17 mouse cellular contexts compared by ENCODE assay signal in the genomic region with DNA sequence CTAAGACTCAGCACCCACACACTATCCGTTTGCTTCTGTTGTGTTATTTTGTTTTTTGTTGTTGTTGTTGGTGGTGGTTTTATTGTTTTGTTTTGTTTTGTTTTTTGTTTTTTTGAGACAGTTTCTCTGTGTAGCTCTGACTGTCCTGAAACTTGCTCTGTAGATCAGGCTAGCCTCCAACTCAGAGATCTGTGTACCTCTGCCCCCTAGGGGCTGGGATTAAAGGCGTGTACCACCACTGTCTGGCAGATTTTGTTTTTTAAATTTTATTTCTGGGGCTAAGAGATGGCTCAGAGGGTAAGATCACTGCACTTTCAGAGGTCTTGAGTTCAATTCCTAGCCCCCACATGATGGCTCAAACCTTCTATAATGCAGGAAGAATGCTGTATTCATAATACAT. TPM values are rescaled to one million over a fixed set of nuclear protein-coding genes. Genes with fewer than 3 reads are reported as not detected.
A peak's percentile ranks its signal among the peaks of the same experiment; 100 is the strongest.
DNase-seq lines count a peak whose midpoint lies in the region; ATAC-seq and TF ChIP-seq lines count a peak whose summit lies in the region.
"Had no signal": no experiment of that assay in that cellular context is flagged by ENCODE, and none has a peak within 500 bp of the region (broad histone marks: within the 10 kb centered on the region; RNA-seq: fewer than 3 reads in every experiment).

No protein-coding gene starts in this region.

- DNase-seq in CH12.LX (ENCODE audit: extremely low read depth), result peak; percentile 34
- peak; percentile 66 for DNase-seq in induced T-regulatory cell, adult 2 months (ENCODE audit: low read depth)
- no peak for DNase-seq in liver, postnatal 0 days
- no peak for DNase-seq in cerebellum, postnatal 10 days

- no peak overlapping the region for H3K27ac ChIP-seq in CH12.LX (ENCODE audit: insufficient read depth, low read depth)
- peak overlapping the region; percentile 51; the same call in 1 of the 2 replicates for H3K27ac ChIP-seq in liver, postnatal 0 days (ENCODE audit: low read depth)
- no peak overlapping the region for H3K27ac ChIP-seq in forebrain, embryonic 12.5 days
- H3K27ac ChIP-seq: embryonic facial prominence, embryonic 13.5 days; limb, embryonic 15.5 days; midbrain, embryonic 12.5 days; neural tube, embryonic 13.5 days had no signal

- WGBS in liver, postnatal 0 days (ENCODE audit: insufficient replicate concordance), result 72% methylated on average over 2 of the region's 2 CpGs
- WGBS in forebrain, embryonic 12.5 days, result 74% methylated on average over 2 of the region's 2 CpGs

- peak overlapping the region; percentile 28 for H3K4me3 ChIP-seq in erythroblast, embryonic 14.5 days (replicated peaks)
- H3K4me3 ChIP-seq in CH12.LX (replicated peaks in 1 of 3; ENCODE audit: low read depth in 2 of 3, low read length in 2 of 3, poor library complexity in 1 of 3), result no peak overlapping the region
- no peak overlapping the region for H3K4me3 ChIP-seq in liver, postnatal 0 days (ENCODE audit: low read depth, low read length)
- no peak overlapping the region for H3K4me3 ChIP-seq in forebrain, embryonic 12.5 days (replicated peaks)
- H3K4me3 ChIP-seq: embryonic facial prominence, embryonic 13.5 days; limb, embryonic 15.5 days; midbrain, embryonic 12.5 days; neural tube, embryonic 13.5 days had no signal

- no peak for TF ChIP-seq RAD21 in CH12.LX (IDR thresholded peaks at IDR 0.05; ENCODE audit: low read depth, low read length)

- H3K4me1 ChIP-seq in erythroblast, embryonic 14.5 days (ENCODE audit: control insufficient read depth), result peaks cover 51% of the 10 kb centered on the region
- peaks cover 6% of the 10 kb centered on the region in 2 experiments for H3K4me1 ChIP-seq in CH12.LX (ENCODE audit: control insufficient read depth in 1 of 2, insufficient read depth in 2 of 2)
- peaks cover 5% of the 10 kb centered on the region; the same call in 1 of the 2 replicates for H3K4me1 ChIP-seq in liver, postnatal 0 days (ENCODE audit: insufficient read depth)
- H3K4me1 ChIP-seq in forebrain, embryonic 12.5 days, result peaks cover 4% of the 10 kb centered on the region; the same call in 1 of the 2 replicates
- H3K4me1 ChIP-seq: embryonic facial prominence, embryonic 13.5 days; limb, embryonic 15.5 days; midbrain, embryonic 12.5 days; neural tube, embryonic 13.5 days had no signal

- TF ChIP-seq POLR2A in CH12.LX (IDR thresholded peaks at IDR 0.05; ENCODE audit: low read depth, low read length), result no peak

- no peak overlapping the region for H3K4me2 ChIP-seq in CH12.LX (ENCODE audit: insufficient read depth, low read depth, poor library complexity, severe bottlenecking)
- 0 out of 2 replicates have a peak overlapping the region, but pooled peaks have one; percentile 37 for H3K4me2 ChIP-seq in liver, postnatal 0 days (ENCODE audit: low read depth, low read length)
- no peak overlapping the region for H3K4me2 ChIP-seq in forebrain, embryonic 12.5 days
- H3K4me2 ChIP-seq: embryonic facial prominence, embryonic 13.5 days; limb, embryonic 15.5 days; midbrain, embryonic 12.5 days; neural tube, embryonic 13.5 days had no signal

- no peaks in the 10 kb centered on the region for H3K9me3 ChIP-seq in erythroblast, embryonic 14.5 days (ENCODE audit: control insufficient read depth, low read length)
- H3K9me3 ChIP-seq in CH12.LX (replicated peaks; ENCODE audit: low read length), result no peaks in the 10 kb centered on the region
- no peaks in the 10 kb centered on the region for H3K9me3 ChIP-seq in liver, postnatal 0 days (ENCODE audit: low read length)
- H3K9me3 ChIP-seq in forebrain, embryonic 12.5 days, result 0 out of 2 replicates have a peak, but pooled peaks cover 3% of the 10 kb centered on the region
- H3K9me3 ChIP-seq: embryonic facial prominence, embryonic 13.5 days; limb, embryonic 15.5 days; midbrain, embryonic 12.5 days; neural tube, embryonic 13.5 days had no signal

- dilution Hi-C loops in CH12.LX (cut with MboI; ENCODE audit: extremely low pct_ligation_motif_present, extremely low pct_unique_long_range_greater_than_20kb, low sequenced_read_pairs), result no loop called here

- no peaks in the 10 kb centered on the region for H3K36me3 ChIP-seq in erythroblast, embryonic 14.5 days (ENCODE audit: control insufficient read depth)
- H3K36me3 ChIP-seq in CH12.LX (replicated peaks in 1 of 2; ENCODE audit: control insufficient read depth in 1 of 2, insufficient read depth in 1 of 2, low read length in 1 of 2), result no peaks in the 10 kb centered on the region
- H3K36me3 ChIP-seq in liver, postnatal 0 days (replicated peaks; ENCODE audit: insufficient read depth, low read length), result no peaks in the 10 kb centered on the region
- H3K36me3 ChIP-seq in forebrain, embryonic 12.5 days (replicated peaks), result no peaks in the 10 kb centered on the region
- H3K36me3 ChIP-seq: embryonic facial prominence, embryonic 13.5 days; limb, embryonic 15.5 days; midbrain, embryonic 12.5 days; neural tube, embryonic 13.5 days had no signal

- H3K9ac ChIP-seq in CH12.LX (ENCODE audit: insufficient read depth, low read depth), result no peak overlapping the region
- no peak overlapping the region for H3K9ac ChIP-seq in liver, postnatal 0 days (replicated peaks)
- H3K9ac ChIP-seq in forebrain, embryonic 12.5 days, result no peak overlapping the region
- H3K9ac ChIP-seq: embryonic facial prominence, embryonic 13.5 days; limb, embryonic 15.5 days; midbrain, embryonic 12.5 days; neural tube, embryonic 13.5 days had no signal

- in situ Hi-C loops in CH12.LX (cut with MboI; ENCODE audit: low pct_ligation_motif_present, low pct_unique_long_range_greater_than_20kb, low sequenced_read_pairs), result no loop called here

- peaks cover 8% of the 10 kb centered on the region for H3K27me3 ChIP-seq in erythroblast, embryonic 14.5 days (ENCODE audit: control insufficient read depth)
- H3K27me3 ChIP-seq in CH12.LX (replicated peaks), result peaks cover 43% of the 10 kb centered on the region
- no peaks in the 10 kb centered on the region for H3K27me3 ChIP-seq in liver, postnatal 0 days (ENCODE audit: insufficient read depth, low read length)
- peaks cover 17% of the 10 kb centered on the region for H3K27me3 ChIP-seq in forebrain, embryonic 12.5 days
- H3K27me3 ChIP-seq: embryonic facial prominence, embryonic 13.5 days; neural tube, embryonic 13.5 days had no signal

- peak in 1 of 2 experiments; percentile 38; a peak in 2 of 4 replicates for TF ChIP-seq CTCF in CH12.LX (conservative IDR thresholded peaks at IDR 0.05 in 1 of 2, IDR thresholded peaks at IDR 0.05 in 1 of 2; ENCODE audit: low read depth in 2 of 2, low read length in 2 of 2)
- TF ChIP-seq CTCF in liver, postnatal 0 days (IDR thresholded peaks at IDR 0.05; ENCODE audit: low read depth), result no peak; the same call in 1 of the 2 replicates

- TF ChIP-seq EP300 in CH12.LX (IDR thresholded peaks at IDR 0.05; ENCODE audit: low read length), result no peak
- no peak for TF ChIP-seq EP300 in liver, postnatal 0 days (IDR thresholded peaks at IDR 0.05; ENCODE audit: low read depth)

- H3K79me2 ChIP-seq in CH12.LX (replicated peaks; ENCODE audit: control insufficient read depth, extremely low read depth, insufficient read depth, poor library complexity, severe bottlenecking), result no peaks in the 10 kb centered on the region

- ATAC-seq in erythroblast, adult 5-6 weeks (replicated peaks; ENCODE audit: low FRiP score, poor library complexity, severe bottlenecking), result no peak
- no peak for ATAC-seq in liver, postnatal 0 days
- ATAC-seq in activated CD4-positive, CD25-positive, alpha-beta regulatory T cell, adult 4 months, result no peak
- no peak for ATAC-seq in forebrain, embryonic 12.5 days (ENCODE audit: low FRiP score)
- ATAC-seq: hindbrain, embryonic 16.5 days had no signal

RNA-seq across cellular contexts. Expression of gene Tmprss9, which starts 9.3 kb away (rescaled TPM):
- 0.02 and 0.03 TPM in 2 replicates for polyA plus RNA-seq in erythroblast, embryonic 14.5 days (2012)
- not detected in 2 replicates for total RNA-seq in erythroblast, adult 5-6 weeks (2015; ENCODE audit: low replicate concordance)
- 0.17 TPM in 1 of 2 replicates, not detected in the other for total RNA-seq in erythroblast, adult 5-6 weeks (2017; ENCODE audit: low replicate concordance)
- total RNA-seq in CH12.LX (2012; rRNA removed), result 0.04 TPM in 1 of 2 replicates, not detected in the other
- total RNA-seq in CH12.LX (2014; rRNA removed), result not detected in 2 replicates
- 0.07 TPM in 1 of 2 replicates, not detected in the other for polyA plus RNA-seq in CH12.LX (2012; ENCODE audit: insufficient read length, low read depth)
- 0.12 TPM in 2 replicates for polyA plus RNA-seq in liver, postnatal 0 days (2015; fragmentation: Nextera tagmentation; extraction: Ambion mirVana)
- not detected for polyA plus RNA-seq in activated CD4-positive, CD25-positive, alpha-beta regulatory T cell, adult 4 months (2017; shearing (Covaris generic))
- 0.06 and 0.08 TPM in 2 replicates for polyA plus RNA-seq in forebrain, embryonic 12.5 days (2016; fragmentation: Nextera tagmentation; extraction: Ambion mirVana)
- total RNA-seq: adrenal gland, postnatal 14 days; hematopoietic stem cell, adult 5-6 weeks; megakaryocyte progenitor cell, adult 5-6 weeks had no signal
- polyA plus RNA-seq: embryonic facial prominence, embryonic 13.5 days; heart, embryonic 16.5 days; limb, embryonic 15.5 days had no signal

RNA-seq across cellular contexts. Expression of gene Timm13, which starts 19.9 kb away (rescaled TPM):
- 29.2 and 32.1 TPM in 2 replicates for polyA plus RNA-seq in erythroblast, embryonic 14.5 days (2012)
- 12.1 and 17.6 TPM in 2 replicates for total RNA-seq in erythroblast, adult 5-6 weeks (2015; ENCODE audit: low replicate concordance)
- total RNA-seq in erythroblast, adult 5-6 weeks (2017; ENCODE audit: low replicate concordance), result 14.1 and 24.7 TPM in 2 replicates
- 279 and 313 TPM in 2 replicates for total RNA-seq in CH12.LX (2012; rRNA removed)
- total RNA-seq in CH12.LX (2014; rRNA removed), result 137 and 139 TPM in 2 replicates
- polyA plus RNA-seq in CH12.LX (2012; ENCODE audit: insufficient read length, low read depth), result 292 and 344 TPM in 2 replicates
- 242 and 244 TPM in 2 replicates for polyA plus RNA-seq in liver, postnatal 0 days (2015; fragmentation: Nextera tagmentation; extraction: Ambion mirVana)
- 100 to 1,000 TPM; 228 to 262 TPM for polyA plus RNA-seq in activated CD4-positive, CD25-positive, alpha-beta regulatory T cell, adult 4 months (2017; shearing (Covaris generic))
- 311 and 314 TPM in 2 replicates for polyA plus RNA-seq in forebrain, embryonic 12.5 days (2016; fragmentation: Nextera tagmentation; extraction: Ambion mirVana)

RNA-seq across cellular contexts. Expression of gene Sppl2b, which starts 25.8 kb away (rescaled TPM):
- polyA plus RNA-seq in erythroblast, embryonic 14.5 days (2012), result 56.0 and 60.5 TPM in 2 replicates
- total RNA-seq in erythroblast, adult 5-6 weeks (2015; ENCODE audit: low replicate concordance), result 225 and 274 TPM in 2 replicates
- 343 and 430 TPM in 2 replicates for total RNA-seq in erythroblast, adult 5-6 weeks (2017; ENCODE audit: low replicate concordance)
- total RNA-seq in CH12.LX (2012; rRNA removed), result 19.0 and 23.7 TPM in 2 replicates
- total RNA-seq in CH12.LX (2014; rRNA removed), result 12.3 and 13.8 TPM in 2 replicates
- 24.1 and 30.0 TPM in 2 replicates for polyA plus RNA-seq in CH12.LX (2012; ENCODE audit: insufficient read length, low read depth)
- polyA plus RNA-seq in liver, postnatal 0 days (2015; fragmentation: Nextera tagmentation; extraction: Ambion mirVana), result 27.6 and 27.7 TPM in 2 replicates
- polyA plus RNA-seq in activated CD4-positive, CD25-positive, alpha-beta regulatory T cell, adult 4 months (2017; shearing (Covaris generic)), result 10 to 100 TPM in 1 of 2 experiments, 1 to 10 TPM in 1; 8.9 to 18.4 TPM
- 43.3 and 44.0 TPM in 2 replicates for polyA plus RNA-seq in forebrain, embryonic 12.5 days (2016; fragmentation: Nextera tagmentation; extraction: Ambion mirVana)

RNA-seq across cellular contexts. Expression of gene Lsm7, which starts 25.9 kb away (rescaled TPM):
- polyA plus RNA-seq in erythroblast, embryonic 14.5 days (2012), result 17.4 and 20.7 TPM in 2 replicates
- 27.8 and 33.2 TPM in 2 replicates for total RNA-seq in erythroblast, adult 5-6 weeks (2015; ENCODE audit: low replicate concordance)
- 59.8 and 67.9 TPM in 2 replicates for total RNA-seq in erythroblast, adult 5-6 weeks (2017; ENCODE audit: low replicate concordance)
- total RNA-seq in CH12.LX (2012; rRNA removed), result 374 and 409 TPM in 2 replicates
- total RNA-seq in CH12.LX (2014; rRNA removed), result 411 and 435 TPM in 2 replicates
- polyA plus RNA-seq in CH12.LX (2012; ENCODE audit: insufficient read length, low read depth), result 171 and 198 TPM in 2 replicates
- polyA plus RNA-seq in liver, postnatal 0 days (2015; fragmentation: Nextera tagmentation; extraction: Ambion mirVana), result 104 and 108 TPM in 2 replicates
- polyA plus RNA-seq in activated CD4-positive, CD25-positive, alpha-beta regulatory T cell, adult 4 months (2017; shearing (Covaris generic)), result 100 to 1,000 TPM; 202 to 214 TPM
- polyA plus RNA-seq in forebrain, embryonic 12.5 days (2016; fragmentation: Nextera tagmentation; extraction: Ambion mirVana), result 274 and 289 TPM in 2 replicates

RNA-seq across cellular contexts. Expression of gene Lingo3, which starts 37.1 kb away (rescaled TPM):
- polyA plus RNA-seq in erythroblast, embryonic 14.5 days (2012), result not detected in 2 replicates
- total RNA-seq in erythroblast, adult 5-6 weeks (2015; ENCODE audit: low replicate concordance), result not detected in 2 replicates
- not detected in 2 replicates for total RNA-seq in erythroblast, adult 5-6 weeks (2017; ENCODE audit: low replicate concordance)
- total RNA-seq in CH12.LX (2012; rRNA removed), result 0.08 and 0.21 TPM in 2 replicates
- total RNA-seq in CH12.LX (2014; rRNA removed), result not detected in 2 replicates
- polyA plus RNA-seq in CH12.LX (2012; ENCODE audit: insufficient read length, low read depth), result not detected in 2 replicates
- not detected in 2 replicates for polyA plus RNA-seq in liver, postnatal 0 days (2015; fragmentation: Nextera tagmentation; extraction: Ambion mirVana)
- polyA plus RNA-seq in activated CD4-positive, CD25-positive, alpha-beta regulatory T cell, adult 4 months (2017; shearing (Covaris generic)), result not detected
- 1.5 and 1.7 TPM in 2 replicates for polyA plus RNA-seq in forebrain, embryonic 12.5 days (2016; fragmentation: Nextera tagmentation; extraction: Ambion mirVana)
- total RNA-seq: megakaryocyte progenitor cell, adult 5-6 weeks had no signal

Comparison
In these comparisons a context has a peak if more than half of its experiments do, and no peak if none do; other contexts are left out.
1. DNase-seq: peak in CH12.LX (single experiment) and induced T-regulatory cell, adult 2 months (single experiment); none in liver, postnatal 0 days (single experiment) and cerebellum, postnatal 10 days (0 of 2).